Mouse (Mus musculus) layer of hippocampus, adult 11-12 months (tissue): ENCODE results near the gene Sh3rf1.
A peak's percentile ranks its signal among the peaks of the same experiment; 100 is the strongest.

Experiments used
- DNase-seq: peaks from one replicate; pipeline ENCODE4 v3.0.0; 2022; ENCODE audit warnings: low spot score

Gene Sh3rf1

GRCm38 (mm10) chr8:61261374-61261773 is 37.7 kb downstream of the Sh3rf1 start:
- no peak for DNase-seq

- DNase-seq: no peak
Measured at GRCm38 (mm10) chr8:61263691-61264090, 40.0 kb downstream of the Sh3rf1 start.

GRCm38 (mm10) chr8:61264881-61265280 is 41.2 kb downstream of the Sh3rf1 start:
- DNase-seq: no peak

GRCm38 (mm10) chr8:61265390-61265789 is 41.7 kb downstream of the Sh3rf1 start:
- peak; percentile 38 for DNase-seq

DNA sequence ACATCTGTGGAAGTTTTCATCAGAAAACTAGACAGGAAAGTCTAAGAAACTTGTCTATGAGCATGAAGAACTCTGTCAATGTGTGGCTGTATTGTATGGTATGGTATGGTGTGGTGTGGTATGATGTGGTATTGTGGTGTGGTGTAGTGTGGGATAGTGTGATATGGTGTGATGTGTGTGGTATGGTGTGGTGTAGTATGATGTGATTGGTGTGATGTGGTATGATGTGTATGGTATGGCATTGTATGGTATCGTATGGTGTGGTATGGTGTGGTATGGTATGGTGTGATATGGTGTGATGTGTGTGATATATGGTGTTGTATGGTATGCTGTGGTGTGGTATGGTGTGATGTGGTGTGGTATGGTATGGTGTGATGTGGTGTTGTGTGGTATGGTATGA is 43.4 kb downstream of the Sh3rf1 start:
- DNase-seq: no peak

DNA sequence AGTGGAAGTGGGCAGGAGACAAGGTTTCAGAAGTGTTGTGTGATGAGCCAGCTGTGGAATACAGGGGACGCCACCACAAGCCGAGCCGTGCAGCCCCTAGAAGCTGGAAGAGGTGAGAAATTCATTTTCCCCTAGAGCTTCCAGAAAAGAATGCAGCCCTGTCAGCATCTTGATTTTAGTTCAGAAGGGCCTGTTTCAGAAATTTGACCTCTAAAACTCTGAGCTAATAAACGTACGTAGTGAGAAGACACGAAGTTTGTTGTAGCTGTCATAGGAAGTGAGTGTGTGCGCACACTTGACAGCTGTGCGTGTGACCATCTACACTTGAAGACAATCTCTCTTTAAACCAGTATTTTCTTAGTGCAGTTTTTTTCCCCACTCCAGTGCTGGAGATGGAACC is 44.0 kb downstream of the Sh3rf1 start:
- no peak for DNase-seq

GRCm38 (mm10) chr8:61268233-61268916 is 44.7 kb downstream of the Sh3rf1 start:
- DNase-seq: no peak

DNA sequence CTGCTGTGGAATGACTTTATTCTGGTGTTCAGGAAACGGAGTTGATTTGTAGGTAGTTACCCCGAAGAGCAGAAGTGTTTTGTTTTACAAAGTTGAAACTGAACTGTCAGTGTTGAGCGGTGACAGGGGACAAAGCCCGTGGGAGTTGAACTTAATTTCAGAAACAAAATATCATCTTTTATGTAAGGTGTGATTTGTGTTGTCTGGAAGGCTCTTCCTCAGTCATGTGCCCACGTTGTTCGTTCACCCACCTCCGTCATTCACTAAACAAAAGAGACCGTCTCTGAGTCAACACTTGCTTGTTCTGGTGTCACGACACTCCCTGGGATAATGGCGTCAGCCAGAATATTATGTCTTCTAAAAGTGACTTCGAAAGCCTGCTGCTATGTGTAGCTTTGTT is 46.3 kb downstream of the Sh3rf1 start:
- no peak for DNase-seq

GRCm38 (mm10) chr8:61270541-61270940 is 46.9 kb downstream of the Sh3rf1 start:
- DNase-seq: no peak

GRCm38 (mm10) chr8:61270961-61271360 is 47.3 kb downstream of the Sh3rf1 start:
- no peak for DNase-seq

DNA sequence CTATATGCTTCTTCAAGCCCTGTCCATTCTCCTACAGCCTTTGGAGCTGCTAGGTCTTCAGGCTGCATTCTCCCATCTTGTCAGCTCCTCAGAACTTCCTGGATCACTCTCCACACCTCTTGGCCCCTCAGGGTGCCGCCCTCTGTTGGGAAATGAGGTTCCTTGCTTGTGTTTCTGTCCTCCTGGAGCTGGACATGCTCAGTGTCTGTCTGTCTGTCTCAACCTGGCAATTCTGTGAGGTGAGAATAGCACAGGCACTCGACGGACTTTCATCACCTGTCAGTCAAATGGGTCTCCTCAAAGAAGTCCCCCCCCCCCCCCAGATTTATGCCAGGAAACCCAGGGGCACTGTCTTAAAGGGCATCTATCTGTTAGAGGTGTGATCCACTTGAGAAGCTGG is 49.2 kb downstream of the Sh3rf1 start:
- no peak for DNase-seq

- no peak for DNase-seq
Measured at GRCm38 (mm10) chr8:61273307-61274221, 49.9 kb downstream of the Sh3rf1 start.

- no peak for DNase-seq
Measured at GRCm38 (mm10) chr8:61274602-61275462, 51.2 kb downstream of the Sh3rf1 start.

- DNase-seq: no peak
Measured at GRCm38 (mm10) chr8:61275463-61276356, 52.0 kb downstream of the Sh3rf1 start.

- DNase-seq: no peak
Measured at GRCm38 (mm10) chr8:61276397-61276796, 52.7 kb downstream of the Sh3rf1 start.

GRCm38 (mm10) chr8:61279030-61279429 is 55.4 kb downstream of the Sh3rf1 start:
- DNase-seq: no peak

DNA sequence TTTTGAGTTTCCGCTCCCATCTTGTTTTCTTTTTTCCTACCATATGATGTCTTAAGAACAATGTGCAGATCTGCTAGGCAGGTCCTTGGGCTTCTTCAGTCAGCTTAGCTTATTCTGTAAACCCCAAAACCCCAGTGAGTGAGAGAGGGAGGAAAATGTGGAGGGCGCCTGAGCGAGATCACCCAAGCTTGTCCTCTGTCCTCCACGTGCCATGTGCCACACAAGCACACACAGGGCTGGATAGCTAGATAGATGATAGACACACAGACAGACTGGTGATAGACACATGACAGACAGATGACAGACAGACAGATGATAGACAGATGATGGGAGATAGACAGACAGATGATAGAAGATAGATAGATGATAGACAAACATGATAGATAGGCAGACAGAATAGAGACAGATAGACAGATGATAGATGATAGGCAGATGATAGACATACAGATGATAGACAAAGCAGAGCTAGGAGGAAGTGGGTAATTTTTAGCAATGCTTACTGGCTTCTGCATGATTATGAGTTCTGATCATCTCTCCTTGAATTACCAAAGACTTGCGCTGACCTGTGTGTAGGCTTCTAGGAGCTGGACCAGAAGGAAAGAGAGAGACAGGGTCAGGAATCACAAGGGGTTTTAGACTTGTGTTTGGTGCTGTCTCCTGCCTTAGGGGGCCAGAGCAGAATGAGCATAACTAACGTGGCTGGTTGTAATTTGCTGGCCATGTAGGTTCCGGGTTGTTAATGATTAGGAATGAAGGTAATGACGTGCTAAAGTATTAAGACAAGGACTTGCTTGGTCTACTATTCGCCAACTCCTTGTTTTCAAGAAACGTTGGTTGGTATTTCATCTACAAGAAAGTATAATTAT is 58.9 kb downstream of the Sh3rf1 start:
- DNase-seq: no peak

- no peak for DNase-seq
Measured at GRCm38 (mm10) chr8:61283169-61284081, 59.8 kb downstream of the Sh3rf1 start.

GRCm38 (mm10) chr8:61285896-61286295 is 62.2 kb downstream of the Sh3rf1 start:
- DNase-seq: no peak
